8 mouse cellular contexts compared by ENCODE assay signal in the genomic region with DNA sequence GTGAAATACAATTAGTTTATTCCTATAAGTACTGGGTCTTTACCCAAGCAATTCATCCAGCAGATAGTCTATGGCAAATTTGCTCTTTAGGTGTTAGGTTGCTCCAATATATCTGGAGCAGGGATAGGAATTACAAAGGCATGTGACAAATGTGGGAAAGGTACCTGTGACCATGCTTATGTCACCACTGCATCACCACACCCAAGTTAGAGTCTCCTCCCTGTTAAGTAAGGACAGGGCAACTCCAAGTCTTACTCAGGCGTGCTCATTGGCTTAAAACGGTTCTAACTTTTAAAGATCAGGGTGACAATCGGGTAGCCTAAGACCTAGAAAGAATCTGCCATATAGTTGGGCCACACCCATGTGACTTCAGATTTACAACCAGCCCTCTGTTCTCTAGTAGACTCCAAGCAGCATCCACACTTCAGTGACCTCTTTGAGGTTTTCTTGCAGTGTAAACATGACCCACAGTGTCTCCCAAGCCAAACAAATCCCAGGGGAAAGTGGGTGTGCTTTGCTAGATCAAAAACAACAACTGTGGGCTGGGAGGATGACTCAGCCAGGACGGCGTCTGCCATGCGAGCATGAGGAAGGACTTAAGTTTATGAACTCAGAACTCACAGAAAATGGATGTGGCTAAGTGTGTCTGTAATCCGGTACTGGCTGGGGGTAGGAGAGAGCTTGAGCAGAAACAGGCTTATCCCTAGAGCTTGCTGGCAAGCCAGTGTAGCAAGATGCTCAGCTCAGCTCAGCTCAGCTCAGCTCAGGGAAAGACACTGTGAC. TPM values are rescaled to one million over a fixed set of nuclear protein-coding genes. Genes with fewer than 3 reads are reported as not detected.
DNase-seq lines count a peak whose midpoint lies in the region; ATAC-seq and TF ChIP-seq lines count a peak whose summit lies in the region.
"Had no signal": no experiment of that assay in that cellular context is flagged by ENCODE, and none has a peak within 500 bp of the region (broad histone marks: within the 10 kb centered on the region; RNA-seq: fewer than 3 reads in every experiment).

No protein-coding gene starts in this region.

- H3K4me3 ChIP-seq in CH12.LX (replicated peaks in 1 of 3; ENCODE audit: low read depth in 2 of 3, low read length in 2 of 3, poor library complexity in 1 of 3), result no peak overlapping the region
- H3K4me3 ChIP-seq in intestine, embryonic 16.5 days (ENCODE audit: low read length), result no peak overlapping the region
- H3K4me3 ChIP-seq in liver, embryonic 16.5 days (ENCODE audit: low read depth, low read length), result no peak overlapping the region
- H3K4me3 ChIP-seq in forebrain, embryonic 12.5 days (replicated peaks), result no peak overlapping the region

- no peak for TF ChIP-seq RAD21 in CH12.LX (IDR thresholded peaks at IDR 0.05; ENCODE audit: low read depth, low read length)

- WGBS in intestine, embryonic 16.5 days, result 25% methylated on average over 7 of the region's 7 CpGs
- 36% methylated on average over 7 of the region's 7 CpGs for WGBS in liver, embryonic 16.5 days (ENCODE audit: insufficient replicate concordance)
- 86% methylated on average over 7 of the region's 7 CpGs for WGBS in forebrain, embryonic 12.5 days

- in situ Hi-C loops in CH12.LX (cut with MboI; ENCODE audit: low pct_ligation_motif_present, low pct_unique_long_range_greater_than_20kb, low sequenced_read_pairs), result no loop called here

- H3K9me3 ChIP-seq in CH12.LX (replicated peaks; ENCODE audit: low read length), result no peaks in the 10 kb centered on the region
- no peaks in the 10 kb centered on the region for H3K9me3 ChIP-seq in intestine, embryonic 16.5 days (ENCODE audit: control insufficient read depth, low read length)
- no peaks in the 10 kb centered on the region for H3K9me3 ChIP-seq in liver, embryonic 16.5 days (replicated peaks; ENCODE audit: control insufficient read depth, low read length)
- H3K9me3 ChIP-seq in forebrain, embryonic 12.5 days, result no peaks in the 10 kb centered on the region

- TF ChIP-seq EP300 in CH12.LX (IDR thresholded peaks at IDR 0.05; ENCODE audit: low read length), result no peak

- TF ChIP-seq CTCF in CH12.LX (conservative IDR thresholded peaks at IDR 0.05 in 1 of 2, IDR thresholded peaks at IDR 0.05 in 1 of 2; ENCODE audit: low read depth in 2 of 2, low read length in 2 of 2), result no peak

- ATAC-seq in intestine, embryonic 16.5 days, result peak; percentile 65
- peak; percentile 81 for ATAC-seq in liver, embryonic 16.5 days (ENCODE audit: low read depth)
- no peak for ATAC-seq in forebrain, embryonic 12.5 days (ENCODE audit: low FRiP score)
- ATAC-seq: midbrain, embryonic 16.5 days had no signal

- TF ChIP-seq POLR2A in CH12.LX (IDR thresholded peaks at IDR 0.05; ENCODE audit: low read depth, low read length), result no peak

- H3K27me3 ChIP-seq in CH12.LX (replicated peaks), result no peaks in the 10 kb centered on the region
- H3K27me3 ChIP-seq in intestine, embryonic 16.5 days (replicated peaks; ENCODE audit: control insufficient read depth, insufficient read depth, low read length), result no peaks in the 10 kb centered on the region
- no peaks in the 10 kb centered on the region for H3K27me3 ChIP-seq in liver, embryonic 16.5 days (ENCODE audit: control insufficient read depth, insufficient read depth, low read depth, low read length)
- no peaks in the 10 kb centered on the region for H3K27me3 ChIP-seq in forebrain, embryonic 12.5 days

- dilution Hi-C loops in CH12.LX (cut with MboI; ENCODE audit: extremely low pct_ligation_motif_present, extremely low pct_unique_long_range_greater_than_20kb, low sequenced_read_pairs), result no loop called here

- intact Hi-C loops in left cerebral cortex, postnatal 14 days (cut with DNase I), result no loop called here

- no peaks in the 10 kb centered on the region for H3K36me3 ChIP-seq in CH12.LX (replicated peaks in 1 of 2; ENCODE audit: control insufficient read depth in 1 of 2, insufficient read depth in 1 of 2, low read length in 1 of 2)
- H3K36me3 ChIP-seq in intestine, embryonic 16.5 days (ENCODE audit: control insufficient read depth, insufficient read depth, low read length), result no peaks in the 10 kb centered on the region
- no peaks in the 10 kb centered on the region for H3K36me3 ChIP-seq in liver, embryonic 16.5 days (ENCODE audit: control insufficient read depth, insufficient read depth)
- H3K36me3 ChIP-seq in forebrain, embryonic 12.5 days (replicated peaks), result no peaks in the 10 kb centered on the region

- H3K79me2 ChIP-seq in CH12.LX (replicated peaks; ENCODE audit: control insufficient read depth, extremely low read depth, insufficient read depth, poor library complexity, severe bottlenecking), result no peaks in the 10 kb centered on the region

- H3K9ac ChIP-seq in CH12.LX (ENCODE audit: insufficient read depth, low read depth), result no peak overlapping the region
- H3K9ac ChIP-seq in intestine, embryonic 16.5 days (ENCODE audit: low read depth, low read length), result no peak overlapping the region
- H3K9ac ChIP-seq in liver, embryonic 16.5 days (ENCODE audit: low read depth, low read length), result no peak overlapping the region
- no peak overlapping the region for H3K9ac ChIP-seq in forebrain, embryonic 12.5 days

- H3K4me1 ChIP-seq in CH12.LX (ENCODE audit: control insufficient read depth in 1 of 2, insufficient read depth in 2 of 2), result peaks cover 6 to 7% of the 10 kb centered on the region in 2 experiments; a peak in 2 of 4 replicates
- 0 out of 2 replicates have a peak, but pooled peaks cover 4% of the 10 kb centered on the region for H3K4me1 ChIP-seq in intestine, embryonic 16.5 days (ENCODE audit: control insufficient read depth, insufficient read depth, low read length)
- no peaks in the 10 kb centered on the region for H3K4me1 ChIP-seq in liver, embryonic 16.5 days (ENCODE audit: control insufficient read depth, low read depth, low read length)
- no peaks in the 10 kb centered on the region for H3K4me1 ChIP-seq in forebrain, embryonic 12.5 days

- DNase-seq in CH12.LX (ENCODE audit: extremely low read depth), result peak; percentile 10
- peak; percentile 58 for DNase-seq in adipocyte (ENCODE audit: low spot score)
- DNase-seq in thymus, postnatal 36 days, result no peak
- DNase-seq in left cerebral cortex, postnatal 14 days (ENCODE audit: low spot score in 2 of 2), result no peak

- no peak overlapping the region for H3K4me2 ChIP-seq in CH12.LX (ENCODE audit: insufficient read depth, low read depth, poor library complexity, severe bottlenecking)
- no peak overlapping the region for H3K4me2 ChIP-seq in intestine, embryonic 16.5 days (ENCODE audit: low read depth, low read length)
- H3K4me2 ChIP-seq in liver, embryonic 16.5 days (ENCODE audit: low read depth, low read length), result no peak overlapping the region
- H3K4me2 ChIP-seq in forebrain, embryonic 12.5 days, result no peak overlapping the region

- no peak overlapping the region for H3K27ac ChIP-seq in CH12.LX (ENCODE audit: insufficient read depth, low read depth)
- H3K27ac ChIP-seq in intestine, embryonic 16.5 days (ENCODE audit: low read length), result no peak overlapping the region
- H3K27ac ChIP-seq in liver, embryonic 16.5 days (ENCODE audit: low read length), result peak overlapping the region; percentile 58
- H3K27ac ChIP-seq in forebrain, embryonic 12.5 days, result no peak overlapping the region

TF ChIP-seq in CH12.LX, 34 proteins besides CTCF, POLR2A, EP300 and RAD21:
- TF ChIP-seq POLR2AphosphoS2 (IDR thresholded peaks at IDR 0.05; ENCODE audit: low read depth, low read length), result no peak
- no peak for TF ChIP-seq SIN3A (IDR thresholded peaks at IDR 0.05; ENCODE audit: low read length)
- TF ChIP-seq HCFC1 (IDR thresholded peaks at IDR 0.05; ENCODE audit: low read depth, low read length), result no peak
- TF ChIP-seq ZC3H11A (IDR thresholded peaks at IDR 0.05; ENCODE audit: low read depth, low read length), result no peak

RNA-seq across cellular contexts. Expression of a gene that starts 33.5 kb away (rescaled TPM):
- total RNA-seq in CH12.LX (2012; rRNA removed) (0.67 and 1.4 TPM in 2 replicates), CH12.LX (2014; rRNA removed) (1.4 TPM in 2 replicates)
- polyA plus RNA-seq in CH12.LX (2012; ENCODE audit: insufficient read length, low read depth), result 2.1 and 2.3 TPM in 2 replicates
- polyA plus RNA-seq in intestine, embryonic 16.5 days (2015; fragmentation: Nextera tagmentation; extraction: Ambion mirVana), result 0.53 and 0.84 TPM in 2 replicates
- polyA plus RNA-seq in liver, embryonic 16.5 days (2015; fragmentation: Nextera tagmentation; extraction: Ambion mirVana), result 9.8 and 10.9 TPM in 2 replicates
- total RNA-seq in left cerebral cortex, postnatal 14 days (2021), result 1 to 10 TPM; 9.4 to 10.0 TPM
- polyA plus RNA-seq in forebrain, embryonic 12.5 days (2016; fragmentation: Nextera tagmentation; extraction: Ambion mirVana), result 0.63 and 0.73 TPM in 2 replicates

Comparison
In these comparisons a context has a peak if more than half of its experiments do, and no peak if none do; other contexts are left out.
1. DNase-seq: peak in CH12.LX (single experiment) and adipocyte (single experiment); none in thymus, postnatal 36 days (0 of 2) and left cerebral cortex, postnatal 14 days (0 of 2).